Mouse (Mus musculus) right cerebral cortex, postnatal 25 days (tissue): Measurements from ENCODE around the gene Gm20388.
A peak's percentile ranks its signal among the peaks of the same experiment; 100 is the strongest.

Experiments
- DNase-seq: peaks from one replicate; pipeline ENCODE4 v3.0.0; 2022

The Gm20388 gene

GRCm38 (mm10) chr8:123649483-123649882, 3738.8 kb downstream of the Gm20388 start:
- no peak for DNase-seq

GRCm38 (mm10) chr8:123651390-123652098, 3740.9 kb downstream of the Gm20388 start:
- DNase-seq: no peak

- DNase-seq: no peak
Measured at GRCm38 (mm10) chr8:123652641-123653040, 3742.0 kb downstream of the Gm20388 start.

GRCm38 (mm10) chr8:123653308-123653993, 3742.8 kb downstream of the Gm20388 start, which contains the start of gene Rhou:
Gene Rhou, plus strand, starts transcription at chr8:123653929.
- peak; percentile 93 for DNase-seq

- peak; percentile 64 for DNase-seq
Measured at GRCm38 (mm10) chr8:123653994-123654569, 3743.4 kb downstream of the Gm20388 start.

- DNase-seq: no peak
Measured at GRCm38 (mm10) chr8:123654763-123655162, 3744.1 kb downstream of the Gm20388 start.

- DNase-seq: no peak
Measured at GRCm38 (mm10) chr8:123655351-123655779, 3744.7 kb downstream of the Gm20388 start.

- no peak for DNase-seq
Measured at GRCm38 (mm10) chr8:123657826-123658225, 3747.2 kb downstream of the Gm20388 start.

GRCm38 (mm10) chr8:123659469-123660057, 3748.9 kb downstream of the Gm20388 start:
- DNase-seq: no peak

GRCm38 (mm10) chr8:123661515-123661914, 3750.9 kb downstream of the Gm20388 start:
- no peak for DNase-seq

- no peak for DNase-seq
Measured at GRCm38 (mm10) chr8:123665580-123665979, 3754.9 kb downstream of the Gm20388 start.

GRCm38 (mm10) chr8:123666832-123667231, 3756.2 kb downstream of the Gm20388 start:
- DNase-seq: no peak

- no peak for DNase-seq
Measured at GRCm38 (mm10) chr8:123668681-123669080, 3758.0 kb downstream of the Gm20388 start.

GRCm38 (mm10) chr8:123670766-123671165, 3760.1 kb downstream of the Gm20388 start:
- DNase-seq: no peak

GRCm38 (mm10) chr8:123671454-123671853, 3760.8 kb downstream of the Gm20388 start:
- no peak for DNase-seq

- no peak for DNase-seq
Measured at GRCm38 (mm10) chr8:123672648-123673047, 3762.0 kb downstream of the Gm20388 start.

GRCm38 (mm10) chr8:123675611-123676010, 3765.0 kb downstream of the Gm20388 start:
- DNase-seq: no peak

- no peak for DNase-seq
Measured at GRCm38 (mm10) chr8:123678390-123678789, 3767.7 kb downstream of the Gm20388 start.

- DNase-seq: no peak
Measured at GRCm38 (mm10) chr8:123682073-123682761, 3771.6 kb downstream of the Gm20388 start.

- no peak for DNase-seq
Measured at GRCm38 (mm10) chr8:123683321-123683720, 3772.7 kb downstream of the Gm20388 start.

GRCm38 (mm10) chr8:123684806-123685205, 3774.2 kb downstream of the Gm20388 start:
- no peak for DNase-seq

- DNase-seq: no peak
Measured at GRCm38 (mm10) chr8:123685477-123685876, 3774.8 kb downstream of the Gm20388 start.

- DNase-seq: no peak
Measured at GRCm38 (mm10) chr8:123687826-123688225, 3777.2 kb downstream of the Gm20388 start.
